Mouse (Mus musculus): Measurements from ENCODE around the gene 1700037H04Rik.

GRCm38 (mm10) chr2:131097087-131097486 lies 62.8 kb downstream of the 1700037H04Rik start:
- TF ChIP-seq POLR2A (IDR thresholded peaks at IDR 0.05; ENCODE audit: insufficient read depth, low read depth, low read length) (no peak), EP300 (IDR thresholded peaks at IDR 0.05; ENCODE audit: insufficient read depth, low read depth, low read length) (no peak), CTCF (IDR thresholded peaks at IDR 0.05) (no peak)

Measured in heart, adult 2 months (tissue).